Mouse (Mus musculus) MEL (cell line): ENCODE results near the gene Clns1a.
A peak's percentile ranks its signal among the peaks of the same experiment; 100 is the strongest.

Experiments
- CHD2 ChIP-seq: IDR thresholded peaks from 2 replicates; pipeline ENCODE4 v1.6.1; 2011; ENCODE audit warnings: low read length, improper control_type of control experiment
- CTCF ChIP-seq, 3 experiments: IDR thresholded peaks in 2 of 3; conservative IDR thresholded peaks in 1 of 3; 2 replicates each; pipeline ENCODE4 v1.5.1; 2011 to 2012; ENCODE audit warnings: low read length in 3 of 3, low read depth in 2 of 3, mild to moderate bottlenecking in 2 of 3, improper control_type of control experiment in 1 of 3, inconsistent platforms in 1 of 3, mixed read lengths in 1 of 3, moderate library complexity in 1 of 3; ENCODE audit not compliant: control insufficient read depth in 1 of 3, insufficient read depth in 1 of 3, poor library complexity in 1 of 3, severe bottlenecking in 1 of 3
- GABPA ChIP-seq: IDR thresholded peaks from 2 replicates; pipeline ENCODE4 v1.6.1; 2012; ENCODE audit warnings: low read depth, mild to moderate bottlenecking, inconsistent platforms, low read length, improper control_type of control experiment, moderate library complexity
- MAFK ChIP-seq: IDR thresholded peaks from 2 replicates; pipeline ENCODE4 v1.6.1; 2011; ENCODE audit warnings: low read depth, mild to moderate bottlenecking, low read length, improper control_type of control experiment, borderline replicate concordance
- MXI1 ChIP-seq: IDR thresholded peaks from 2 replicates; pipeline ENCODE4 v1.6.1; 2011; ENCODE audit warnings: mild to moderate bottlenecking, low read depth, low read length, improper control_type of control experiment
- SIN3A ChIP-seq: IDR thresholded peaks from 2 replicates; pipeline ENCODE4 v1.6.1; 2012; ENCODE audit warnings: low read length, improper control_type of control experiment, inconsistent platforms
- TCF12 ChIP-seq: IDR thresholded peaks from 2 replicates; pipeline ENCODE4 v1.6.1; 2014; ENCODE audit warnings: low read depth, mild to moderate bottlenecking, inconsistent platforms, low read length, improper control_type of control experiment, moderate library complexity

DNA sequence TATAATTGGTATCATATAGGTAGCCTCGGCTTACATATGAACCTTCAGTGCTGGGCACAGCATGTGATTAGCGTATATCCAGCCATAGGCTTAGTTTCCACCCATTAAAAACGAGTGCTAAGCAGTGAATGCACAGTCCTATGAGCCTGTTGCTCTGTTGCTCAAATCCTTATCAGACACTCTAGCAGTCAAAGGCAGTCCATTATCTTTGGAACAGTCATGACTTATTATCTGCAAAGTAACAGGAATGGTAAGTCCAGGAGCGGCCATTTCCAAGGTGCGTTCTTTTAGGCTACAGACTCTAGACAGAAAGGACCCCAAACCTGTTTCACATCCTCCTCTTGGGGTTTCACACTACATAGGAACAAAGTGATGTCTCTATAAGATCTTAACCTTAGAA, 37.2 kb downstream of the Clns1a start:
- TF ChIP-seq CHD2 (no peak), SIN3A (no peak), MAFK (no peak), CTCF (IDR thresholded peaks at IDR 0.05 in 2 of 3, conservative IDR thresholded peaks at IDR 0.05 in 1 of 3; ENCODE audit: control insufficient read depth in 1 of 3, insufficient read depth in 1 of 3, low read depth in 2 of 3, low read length in 3 of 3, poor library complexity in 1 of 3, severe bottlenecking in 1 of 3) (no peak), MXI1 (no peak), GABPA (no peak), TCF12 (0 out of 2 replicates have a peak, but pooled peaks have one; percentile 38)
